Mouse (Mus musculus): ENCODE measurements around the gene Plcb4.

The Plcb4 gene

GRCm38 (mm10) chr2:135750748-135751147 is 91.9 kb downstream of the Plcb4 start:
- no peak for DNase-seq (ENCODE audit: low read depth in 2 of 2, low spot score in 2 of 2)

- no peak for DNase-seq (ENCODE audit: low read depth in 2 of 2, low spot score in 2 of 2)
Observed at GRCm38 (mm10) chr2:135755792-135756191, 97.0 kb downstream of the Plcb4 start.

GRCm38 (mm10) chr2:135757478-135757877 is 98.7 kb downstream of the Plcb4 start:
- DNase-seq (ENCODE audit: low read depth in 2 of 2, low spot score in 2 of 2), result no peak

DNA sequence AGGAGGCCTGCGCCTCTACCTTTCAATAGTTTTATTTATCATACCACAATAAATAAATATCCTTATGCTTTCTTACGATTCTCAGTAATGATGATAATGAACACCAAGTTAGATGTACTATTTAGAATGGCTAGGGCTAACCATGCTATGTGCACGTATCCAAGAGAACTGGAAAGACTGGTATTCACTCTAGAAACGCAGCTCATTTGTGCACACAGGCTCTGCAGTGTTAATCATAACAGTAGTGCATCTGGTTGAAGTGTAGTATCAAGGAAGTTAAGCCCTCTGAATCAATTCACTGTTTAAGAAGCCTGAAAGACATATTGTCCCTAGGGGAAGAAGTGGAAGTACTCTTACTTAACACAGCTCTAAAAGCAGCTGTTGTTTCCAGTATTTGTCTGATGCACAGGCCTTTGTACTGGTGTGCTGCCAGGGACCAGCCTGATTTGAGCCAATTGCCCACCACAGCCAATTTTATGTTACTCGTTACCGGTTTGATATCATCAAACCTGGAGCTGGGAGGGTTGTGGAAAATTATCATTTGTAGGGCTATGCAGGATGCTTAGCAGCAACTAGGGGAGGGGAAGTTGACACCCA is 100.8 kb downstream of the Plcb4 start:
- no peak for DNase-seq (ENCODE audit: low read depth in 2 of 2, low spot score in 2 of 2)

- no peak for DNase-seq (ENCODE audit: low read depth in 2 of 2, low spot score in 2 of 2)
Observed at GRCm38 (mm10) chr2:135761226-135761802, 102.5 kb downstream of the Plcb4 start.

DNA sequence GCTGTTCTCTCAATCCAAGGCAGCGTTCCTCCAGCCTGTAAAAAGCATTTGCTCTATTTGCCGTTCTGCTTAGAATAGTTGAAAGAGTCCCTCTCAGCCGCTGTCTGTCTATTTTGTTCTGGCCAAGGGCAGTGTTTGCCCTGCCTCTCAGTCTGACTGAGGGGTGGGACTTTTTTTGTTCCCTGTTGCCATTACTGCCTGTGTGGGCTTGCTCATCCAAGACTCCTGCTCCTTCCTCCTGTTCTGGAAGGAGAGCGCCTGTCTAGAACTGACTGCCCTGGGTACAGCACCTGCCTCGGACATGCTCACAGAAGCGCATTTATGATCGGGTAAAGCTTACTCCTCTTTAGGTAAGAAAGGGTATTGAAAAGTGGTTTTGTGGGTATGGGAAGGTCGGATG is 105.9 kb downstream of the Plcb4 start:
- no peak for DNase-seq (ENCODE audit: low read depth in 2 of 2, low spot score in 2 of 2)

DNA sequence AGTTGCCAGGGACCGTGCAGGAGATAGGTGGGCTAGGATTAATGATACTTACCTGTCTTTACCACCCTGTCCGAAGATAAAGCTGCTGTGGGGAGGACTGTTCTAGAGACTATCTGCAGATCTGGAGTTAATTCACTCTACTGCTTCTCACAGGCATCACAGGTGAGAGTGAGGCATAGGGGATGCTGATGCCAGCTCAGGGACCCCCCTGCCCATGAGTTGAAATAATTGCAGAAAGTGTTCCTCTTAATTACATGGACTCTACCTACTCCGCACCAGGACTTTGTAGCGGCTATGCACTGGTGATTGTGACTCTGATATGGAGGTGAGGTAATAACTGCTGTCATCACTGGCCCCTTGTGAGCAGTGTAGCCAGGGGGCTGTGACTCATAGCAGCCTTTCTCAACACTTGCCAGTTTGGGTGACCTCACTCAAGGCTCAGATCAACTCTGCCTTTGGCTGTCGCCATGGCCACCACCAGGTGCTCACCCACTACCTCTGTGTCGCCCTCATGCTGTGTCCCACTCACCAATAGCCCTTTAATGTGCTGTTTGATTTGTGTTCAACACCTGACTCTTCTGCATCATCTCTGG is 107.8 kb downstream of the Plcb4 start:
- DNase-seq (ENCODE audit: low read depth in 2 of 2, low spot score in 2 of 2), result no peak

- DNase-seq (ENCODE audit: low read depth in 2 of 2, low spot score in 2 of 2), result no peak
Observed at GRCm38 (mm10) chr2:135767535-135767934, 108.7 kb downstream of the Plcb4 start.

DNA sequence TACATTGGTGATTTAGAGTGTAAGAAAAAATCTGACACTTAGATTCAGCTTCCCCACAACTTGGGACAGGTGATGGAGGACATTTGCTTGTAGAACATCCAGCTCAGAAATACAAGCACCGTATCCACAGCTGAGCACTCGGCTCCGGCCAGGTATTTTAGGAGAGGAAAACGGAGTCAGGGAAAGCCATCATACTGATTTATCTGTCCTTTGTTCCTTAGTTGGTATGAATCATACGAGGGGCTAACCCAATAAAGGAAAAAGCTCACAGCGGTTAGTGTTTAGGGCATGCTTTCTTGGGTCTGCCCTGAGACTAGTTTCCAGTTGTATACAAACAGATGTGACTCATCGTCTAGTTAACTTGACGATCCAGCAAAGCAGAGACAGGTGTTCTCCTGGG is 110.9 kb downstream of the Plcb4 start:
- DNase-seq (ENCODE audit: low read depth in 2 of 2, low spot score in 2 of 2), result no peak

DNA sequence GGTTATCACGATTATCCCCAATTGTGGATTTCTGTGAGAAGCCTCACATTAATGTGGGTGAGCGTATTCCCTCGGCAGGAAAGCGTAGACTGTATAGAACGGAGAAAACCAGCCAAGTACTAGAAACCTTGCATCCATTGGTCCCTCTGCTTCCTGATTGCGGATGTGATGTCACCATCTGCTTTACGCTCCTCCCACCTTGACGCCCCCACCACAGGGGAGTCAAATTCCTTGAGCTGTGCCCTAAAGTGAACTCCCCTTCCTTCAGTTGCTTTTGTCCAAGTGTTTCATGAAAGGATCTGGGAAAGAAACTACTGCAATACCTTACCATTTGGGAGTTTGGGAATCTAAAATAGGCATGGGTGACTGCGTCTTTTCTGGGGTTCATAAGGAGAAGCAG is 111.4 kb downstream of the Plcb4 start:
- no peak for DNase-seq (ENCODE audit: low read depth in 2 of 2, low spot score in 2 of 2)

DNA sequence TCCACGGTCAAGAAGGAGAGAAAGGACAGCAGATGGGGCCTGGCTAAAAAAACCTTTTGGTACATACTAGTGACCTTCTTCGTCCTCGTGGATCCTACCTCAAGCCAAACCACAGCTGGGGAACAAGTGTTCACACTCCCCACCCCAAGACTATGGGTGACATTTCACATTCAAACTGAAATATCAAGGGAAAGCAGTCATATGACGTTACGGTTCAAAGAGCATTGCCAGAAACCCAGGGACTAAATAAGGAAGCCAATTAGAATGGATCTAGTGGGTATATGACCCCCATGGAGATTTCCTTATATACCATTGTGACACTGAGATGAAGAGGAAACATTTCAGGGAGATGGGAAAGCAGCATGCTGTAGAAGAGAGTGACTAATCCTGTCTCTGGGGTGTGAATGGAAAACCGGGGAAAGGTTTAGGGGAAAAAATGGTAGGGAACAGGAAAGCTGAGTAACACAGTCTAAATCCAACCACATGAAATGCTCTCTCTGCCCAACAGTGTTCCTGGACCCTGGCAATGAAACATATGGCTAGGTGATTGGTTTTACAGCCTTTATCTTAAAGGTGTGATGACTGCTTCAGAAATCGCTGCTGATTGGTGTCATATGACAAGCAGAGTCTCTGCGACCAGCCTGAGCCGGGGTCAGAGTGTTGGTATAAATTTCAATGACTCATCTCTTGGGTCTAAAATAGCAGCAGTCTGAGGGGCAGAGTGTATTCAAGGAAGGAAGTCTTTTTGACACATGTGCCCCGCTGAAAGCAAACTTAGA is 114.6 kb downstream of the Plcb4 start:
- no peak for DNase-seq (ENCODE audit: low read depth in 2 of 2, low spot score in 2 of 2)

- DNase-seq (ENCODE audit: low read depth in 2 of 2, low spot score in 2 of 2), result no peak
Observed at GRCm38 (mm10) chr2:135775026-135775425, 116.2 kb downstream of the Plcb4 start.

GRCm38 (mm10) chr2:135776131-135776775 is 117.4 kb downstream of the Plcb4 start:
- no peak for DNase-seq (ENCODE audit: low read depth in 2 of 2, low spot score in 2 of 2)

GRCm38 (mm10) chr2:135781391-135781790 is 122.6 kb downstream of the Plcb4 start:
- DNase-seq (ENCODE audit: low read depth in 2 of 2, low spot score in 2 of 2), result no peak

DNA sequence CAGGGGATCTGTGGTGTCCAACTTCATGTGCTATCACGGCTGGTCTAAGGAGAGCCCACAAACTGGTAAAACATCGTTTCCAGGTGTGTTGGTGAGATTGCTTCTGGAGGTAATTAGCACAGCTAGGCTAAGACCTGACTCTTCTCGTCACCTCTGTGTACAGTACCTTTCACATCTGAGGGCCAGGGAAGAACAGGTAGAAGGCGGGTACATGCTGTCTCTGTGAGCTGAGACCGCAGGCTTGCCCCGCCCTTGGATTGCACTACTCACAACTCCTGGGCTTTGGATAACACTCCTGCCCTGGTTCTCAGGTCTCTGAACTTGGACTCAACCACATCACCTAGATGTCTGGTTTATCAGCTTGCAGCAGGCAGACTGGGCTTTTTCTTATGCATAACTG is 128.6 kb downstream of the Plcb4 start:
- no peak for DNase-seq (ENCODE audit: low read depth in 2 of 2, low spot score in 2 of 2)

GRCm38 (mm10) chr2:135792907-135793306 is 134.1 kb downstream of the Plcb4 start:
- DNase-seq (ENCODE audit: low read depth in 2 of 2, low spot score in 2 of 2), result no peak

- no peak for DNase-seq (ENCODE audit: low read depth in 2 of 2, low spot score in 2 of 2)
Observed at GRCm38 (mm10) chr2:135796684-135797083, 137.9 kb downstream of the Plcb4 start.

GRCm38 (mm10) chr2:135797677-135798546 is 139.1 kb downstream of the Plcb4 start:
- DNase-seq (ENCODE audit: low read depth in 2 of 2, low spot score in 2 of 2), result no peak

GRCm38 (mm10) chr2:135799149-135799770 is 140.4 kb downstream of the Plcb4 start:
- no peak for DNase-seq (ENCODE audit: low read depth in 2 of 2, low spot score in 2 of 2)

- DNase-seq (ENCODE audit: low read depth in 2 of 2, low spot score in 2 of 2), result no peak
Observed at GRCm38 (mm10) chr2:135800385-135800784, 141.6 kb downstream of the Plcb4 start.
